Mouse (Mus musculus): Measurements from ENCODE around the gene Gramd1b. TPM values are rescaled to one million over a fixed set of nuclear protein-coding genes. Genes with fewer than 3 reads are reported as not detected.

The Gramd1b gene
- polyA plus RNA-seq, 1 experiment from 2014 or later, result 1.3 TPM

- Histone ChIP-seq H3K4me3 (ENCODE audit: low read depth, low read length) (peak overlapping the region; percentile 62), H3K36me3 (ENCODE audit: control insufficient read depth, insufficient read depth) (no peaks in the 10 kb centered on the region), H3K27me3 (ENCODE audit: control insufficient read depth, insufficient read depth, low read depth, low read length) (no peaks in the 10 kb centered on the region), H3K9ac (ENCODE audit: low read depth, low read length) (peak overlapping the region; percentile 58), H3K4me2 (ENCODE audit: low read depth, low read length) (peak overlapping the region; percentile 75), H3K4me1 (ENCODE audit: control insufficient read depth, low read depth, low read length) (no peaks in the 10 kb centered on the region), H3K9me3 (replicated peaks; ENCODE audit: control insufficient read depth, low read length) (no peaks in the 10 kb centered on the region), H3K27ac (ENCODE audit: low read length) (no peak overlapping the region)
- 28% methylated on average over 18 of the region's 18 CpGs for WGBS (ENCODE audit: insufficient replicate concordance)
- peak; percentile 53 for ATAC-seq (ENCODE audit: low read depth)
Observed at GRCm38 (mm10) chr9:40414904-40415766, 116.0 kb downstream of the Gramd1b start.

- Histone ChIP-seq H3K36me3 (ENCODE audit: control insufficient read depth, insufficient read depth) (no peaks in the 10 kb centered on the region), H3K4me3 (ENCODE audit: low read depth, low read length) (peak overlapping the region; percentile 62), H3K27ac (ENCODE audit: low read length) (no peak overlapping the region), H3K9ac (ENCODE audit: low read depth, low read length) (peak overlapping the region; percentile 58), H3K9me3 (replicated peaks; ENCODE audit: control insufficient read depth, low read length) (no peaks in the 10 kb centered on the region), H3K4me2 (ENCODE audit: low read depth, low read length) (peak overlapping the region; percentile 75), H3K4me1 (ENCODE audit: control insufficient read depth, low read depth, low read length) (no peaks in the 10 kb centered on the region), H3K27me3 (ENCODE audit: control insufficient read depth, insufficient read depth, low read depth, low read length) (no peaks in the 10 kb centered on the region)
- peak; percentile 67 for ATAC-seq (ENCODE audit: low read depth)
- 5% methylated on average over 15 of the region's 15 CpGs for WGBS (ENCODE audit: insufficient replicate concordance)
Observed at GRCm38 (mm10) chr9:40414498-40414903, 116.7 kb downstream of the Gramd1b start.

GRCm38 (mm10) chr9:40413601-40414000 is 117.6 kb downstream of the Gramd1b start:
- Histone ChIP-seq H3K36me3 (ENCODE audit: control insufficient read depth, insufficient read depth) (no peaks in the 10 kb centered on the region), H3K4me2 (ENCODE audit: low read depth, low read length) (no peak overlapping the region), H3K9ac (ENCODE audit: low read depth, low read length) (no peak overlapping the region), H3K27me3 (ENCODE audit: control insufficient read depth, insufficient read depth, low read depth, low read length) (no peaks in the 10 kb centered on the region), H3K27ac (ENCODE audit: low read length) (no peak overlapping the region), H3K9me3 (replicated peaks; ENCODE audit: control insufficient read depth, low read length) (no peaks in the 10 kb centered on the region), H3K4me3 (ENCODE audit: low read depth, low read length) (no peak overlapping the region), H3K4me1 (ENCODE audit: control insufficient read depth, low read depth, low read length) (no peaks in the 10 kb centered on the region)
- ATAC-seq (ENCODE audit: low read depth), result no peak
- WGBS (ENCODE audit: insufficient replicate concordance), result 57% methylated on average over 4 of the region's 4 CpGs

- WGBS (ENCODE audit: insufficient replicate concordance), result 87% methylated on average over 14 of the region's 14 CpGs
- no peak overlapping the region for H3K9ac ChIP-seq (ENCODE audit: low read depth, low read length)
- no peak for ATAC-seq (ENCODE audit: low read depth)
- H3K36me3 ChIP-seq (ENCODE audit: control insufficient read depth, insufficient read depth), result no peaks in the 10 kb centered on the region
- H3K4me1 ChIP-seq (ENCODE audit: control insufficient read depth, low read depth, low read length), result no peaks in the 10 kb centered on the region
- H3K9me3 ChIP-seq (replicated peaks; ENCODE audit: control insufficient read depth, low read length), result no peaks in the 10 kb centered on the region
- H3K4me2 ChIP-seq (ENCODE audit: low read depth, low read length), result no peak overlapping the region
- H3K27ac ChIP-seq (ENCODE audit: low read length), result no peak overlapping the region
- H3K4me3 ChIP-seq (ENCODE audit: low read depth, low read length), result no peak overlapping the region
- H3K27me3 ChIP-seq (ENCODE audit: control insufficient read depth, insufficient read depth, low read depth, low read length), result no peaks in the 10 kb centered on the region
Observed at GRCm38 (mm10) chr9:40412931-40413330, 118.3 kb downstream of the Gramd1b start.

GRCm38 (mm10) chr9:40412246-40412645 is 118.9 kb downstream of the Gramd1b start:
- H3K36me3 ChIP-seq (ENCODE audit: control insufficient read depth, insufficient read depth), result no peaks in the 10 kb centered on the region
- no peak overlapping the region for H3K4me3 ChIP-seq (ENCODE audit: low read depth, low read length)
- WGBS (ENCODE audit: insufficient replicate concordance), result 65% methylated on average over 4 of the region's 4 CpGs
- H3K4me2 ChIP-seq (ENCODE audit: low read depth, low read length), result no peak overlapping the region
- H3K4me1 ChIP-seq (ENCODE audit: control insufficient read depth, low read depth, low read length), result no peaks in the 10 kb centered on the region
- no peak overlapping the region for H3K27ac ChIP-seq (ENCODE audit: low read length)
- H3K9me3 ChIP-seq (replicated peaks; ENCODE audit: control insufficient read depth, low read length), result no peaks in the 10 kb centered on the region
- H3K9ac ChIP-seq (ENCODE audit: low read depth, low read length), result no peak overlapping the region
- ATAC-seq (ENCODE audit: low read depth), result no peak
- H3K27me3 ChIP-seq (ENCODE audit: control insufficient read depth, insufficient read depth, low read depth, low read length), result no peaks in the 10 kb centered on the region

- Histone ChIP-seq H3K4me3 (ENCODE audit: low read depth, low read length) (no peak overlapping the region), H3K4me2 (ENCODE audit: low read depth, low read length) (no peak overlapping the region), H3K4me1 (ENCODE audit: control insufficient read depth, low read depth, low read length) (no peaks in the 10 kb centered on the region), H3K27me3 (ENCODE audit: control insufficient read depth, insufficient read depth, low read depth, low read length) (no peaks in the 10 kb centered on the region), H3K9ac (ENCODE audit: low read depth, low read length) (no peak overlapping the region), H3K27ac (ENCODE audit: low read length) (no peak overlapping the region), H3K9me3 (replicated peaks; ENCODE audit: control insufficient read depth, low read length) (no peaks in the 10 kb centered on the region), H3K36me3 (ENCODE audit: control insufficient read depth, insufficient read depth) (no peaks in the 10 kb centered on the region)
- no peak for ATAC-seq (ENCODE audit: low read depth)
- 66% methylated on average over 3 of the region's 3 CpGs for WGBS (ENCODE audit: insufficient replicate concordance)
Observed at GRCm38 (mm10) chr9:40410895-40411294, 120.3 kb downstream of the Gramd1b start.

- H3K9ac ChIP-seq (ENCODE audit: low read depth, low read length), result no peak overlapping the region
- no peaks in the 10 kb centered on the region for H3K4me1 ChIP-seq (ENCODE audit: control insufficient read depth, low read depth, low read length)
- no peak overlapping the region for H3K27ac ChIP-seq (ENCODE audit: low read length)
- ATAC-seq (ENCODE audit: low read depth), result no peak
- H3K4me2 ChIP-seq (ENCODE audit: low read depth, low read length), result no peak overlapping the region
- H3K4me3 ChIP-seq (ENCODE audit: low read depth, low read length), result no peak overlapping the region
- H3K27me3 ChIP-seq (ENCODE audit: control insufficient read depth, insufficient read depth, low read depth, low read length), result no peaks in the 10 kb centered on the region
- WGBS (ENCODE audit: insufficient replicate concordance), result 61% methylated on average over 2 of the region's 2 CpGs
- H3K36me3 ChIP-seq (ENCODE audit: control insufficient read depth, insufficient read depth), result no peaks in the 10 kb centered on the region
- no peaks in the 10 kb centered on the region for H3K9me3 ChIP-seq (replicated peaks; ENCODE audit: control insufficient read depth, low read length)
Observed at GRCm38 (mm10) chr9:40409071-40409470, 122.1 kb downstream of the Gramd1b start.

- 63% methylated on average over 3 of the region's 3 CpGs for WGBS (ENCODE audit: insufficient replicate concordance)
- H3K9ac ChIP-seq (ENCODE audit: low read depth, low read length), result no peak overlapping the region
- H3K4me2 ChIP-seq (ENCODE audit: low read depth, low read length), result no peak overlapping the region
- H3K4me1 ChIP-seq (ENCODE audit: control insufficient read depth, low read depth, low read length), result no peaks in the 10 kb centered on the region
- H3K36me3 ChIP-seq (ENCODE audit: control insufficient read depth, insufficient read depth), result no peaks in the 10 kb centered on the region
- H3K9me3 ChIP-seq (replicated peaks; ENCODE audit: control insufficient read depth, low read length), result no peaks in the 10 kb centered on the region
- H3K27me3 ChIP-seq (ENCODE audit: control insufficient read depth, insufficient read depth, low read depth, low read length), result no peaks in the 10 kb centered on the region
- no peak overlapping the region for H3K4me3 ChIP-seq (ENCODE audit: low read depth, low read length)
- ATAC-seq (ENCODE audit: low read depth), result no peak
- no peak overlapping the region for H3K27ac ChIP-seq (ENCODE audit: low read length)
Observed at GRCm38 (mm10) chr9:40408415-40408814, 122.8 kb downstream of the Gramd1b start.

GRCm38 (mm10) chr9:40407876-40408275 is 123.3 kb downstream of the Gramd1b start:
- no peak for ATAC-seq (ENCODE audit: low read depth)
- Histone ChIP-seq H3K9ac (ENCODE audit: low read depth, low read length) (no peak overlapping the region), H3K4me1 (ENCODE audit: control insufficient read depth, low read depth, low read length) (no peaks in the 10 kb centered on the region), H3K27ac (ENCODE audit: low read length) (no peak overlapping the region), H3K9me3 (replicated peaks; ENCODE audit: control insufficient read depth, low read length) (no peaks in the 10 kb centered on the region), H3K4me2 (ENCODE audit: low read depth, low read length) (no peak overlapping the region), H3K36me3 (ENCODE audit: control insufficient read depth, insufficient read depth) (no peaks in the 10 kb centered on the region), H3K4me3 (ENCODE audit: low read depth, low read length) (no peak overlapping the region), H3K27me3 (ENCODE audit: control insufficient read depth, insufficient read depth, low read depth, low read length) (no peaks in the 10 kb centered on the region)
- 63% methylated on average over 5 of the region's 5 CpGs for WGBS (ENCODE audit: insufficient replicate concordance)

Data from liver, embryonic 16.5 days (tissue).